Mouse (Mus musculus) intestine, postnatal 0 days (tissue): ENCODE data around the gene Sar1a. TPM values are rescaled to one million over a fixed set of nuclear protein-coding genes. Genes with fewer than 3 reads are reported as not detected.

Experiments used
- ATAC-seq: fragments of 200-750 bp; cut with Nextera tagmentation; 2 replicates; pipeline ENCODE4 v1.8.0; 2017; ENCODE audit warnings: mild to moderate bottlenecking, moderate TSS enrichment, moderate library complexity
- H3K27ac ChIP-seq: fragments of 300-500 bp; sonication (generic); 2 replicates; pipeline ENCODE4 v1.5.1; 2014; ENCODE audit warnings: mild to moderate bottlenecking, low read depth, low read length, moderate library complexity
- H3K27me3 ChIP-seq: fragments of 300-500 bp; sonication (generic); replicated peaks from 2 replicates; pipeline ENCODE4 v1.6.1; 2014; ENCODE audit warnings: low read length, mixed read lengths; ENCODE audit not compliant: control insufficient read depth, insufficient read depth
- H3K36me3 ChIP-seq: fragments of 300-500 bp; sonication (generic); 2 replicates; pipeline ENCODE4 v1.6.1; 2014; ENCODE audit warnings: mild to moderate bottlenecking, moderate library complexity; ENCODE audit not compliant: control insufficient read depth, insufficient read depth
- H3K4me1 ChIP-seq: fragments of 300-500 bp; sonication (generic); replicated peaks from 2 replicates; pipeline ENCODE4 v1.6.1; 2014; ENCODE audit warnings: antibody characterized with exemption, low read length, mixed read lengths; ENCODE audit not compliant: control insufficient read depth, insufficient read depth
- H3K4me2 ChIP-seq: fragments of 300-500 bp; sonication (generic); replicated peaks from 2 replicates; pipeline ENCODE4 v1.6.1; 2014; ENCODE audit warnings: low read depth, mild to moderate bottlenecking, moderate library complexity
- H3K4me3 ChIP-seq: fragments of 300-500 bp; sonication (generic); 2 replicates; pipeline ENCODE4 v1.5.1; 2014; ENCODE audit warnings: low read depth, low read length
- H3K9ac ChIP-seq: fragments of 300-500 bp; sonication (generic); 2 replicates; pipeline ENCODE4 v1.6.1; 2014; ENCODE audit warnings: mild to moderate bottlenecking, low read depth, low read length
- H3K9me3 ChIP-seq: fragments of 300-500 bp; sonication (generic); 2 replicates; pipeline ENCODE4 v1.6.1; 2016; ENCODE audit warnings: mixed run types; ENCODE audit not compliant: control insufficient read depth
- CTCF ChIP-seq: sonication (generic); IDR thresholded peaks from 2 replicates; pipeline ENCODE4 v1.5.1; 2016; ENCODE audit warnings: low read depth, mild to moderate bottlenecking, control low read depth, antibody characterized with exemption, moderate library complexity
- WGBS: fragments of 180-500 bp; shearing (Covaris S2); extraction: QIAGEN DNeasy Blood & Tissue Kit; methylation state at CpG from one replicate; pipeline ENCODE4 v1.1.7; 2014; 5-methylcytosine and 5-hydroxymethylcytosine counted together
- polyA plus RNA-seq: library from polyadenylated mRNA; unstranded; fragments of >200 nt; fragmentation: Nextera tagmentation; extraction: Ambion mirVana; gene quantifications from 2 replicates; pipeline ENCODE4 v1.2.1, GENCODE M21; 2015

Gene Sar1a
- polyA plus RNA-seq, 1 experiment from 2014 or later: 111 TPM

- peaks cover 31% of the 10 kb centered on the region for H3K36me3 ChIP-seq
- H3K27me3 ChIP-seq: no peaks in the 10 kb centered on the region
- H3K9me3 ChIP-seq: no peaks in the 10 kb centered on the region
- peak; percentile 56 for TF ChIP-seq CTCF
- peak within 1 kb of the TSS; percentile 99 for H3K4me2 ChIP-seq
- peak; percentile 93 for ATAC-seq
- peak within 1 kb of the TSS; percentile 78 for H3K9ac ChIP-seq
- peak within 1 kb of the TSS; percentile 76 for H3K27ac ChIP-seq
- under 1% methylated on average over 42 of the region's 42 CpGs for whole genome bisulfite sequencing
- H3K4me1 ChIP-seq: peaks cover 7% of the 10 kb centered on the region; the same call in 1 of the 2 replicates
- peak within 1 kb of the TSS; percentile 93 for H3K4me3 ChIP-seq
Measured at GRCm38 (mm10) chr10:61694870-61695670, 15.0 kb downstream of the Sar1a start, which contains the start of gene Tysnd1. TSS of gene Tysnd1 (plus strand) at chr10:61695514.

GRCm38 (mm10) chr10:61695703-61696559 lies 15.8 kb downstream of the Sar1a start:
- H3K4me2 ChIP-seq: peak overlapping the region; percentile 99
- H3K27me3 ChIP-seq: no peaks in the 10 kb centered on the region
- peak; percentile 44 for ATAC-seq
- H3K9ac ChIP-seq: peak overlapping the region; percentile 78
- 0 out of 2 replicates have a peak, but pooled peaks have one; percentile 19 for TF ChIP-seq CTCF
- no peaks in the 10 kb centered on the region for H3K9me3 ChIP-seq
- peak overlapping the region; percentile 93 for H3K4me3 ChIP-seq
- peak overlapping the region; percentile 76 for H3K27ac ChIP-seq
- H3K36me3 ChIP-seq: peaks cover 22% of the 10 kb centered on the region
- H3K4me1 ChIP-seq: peaks cover 7% of the 10 kb centered on the region; the same call in 1 of the 2 replicates
- WGBS: under 1% methylated on average over 104 of the region's 111 CpGs

GRCm38 (mm10) chr10:61696560-61696823 lies 16.4 kb downstream of the Sar1a start:
- Histone ChIP-seq H3K9ac (peak overlapping the region; percentile 78), H3K4me2 (peak overlapping the region; percentile 99), H3K9me3 (no peaks in the 10 kb centered on the region), H3K4me1 (peaks cover 7% of the 10 kb centered on the region; the same call in 1 of the 2 replicates), H3K27ac (peak overlapping the region; percentile 76), H3K27me3 (no peaks in the 10 kb centered on the region), H3K4me3 (peak overlapping the region; percentile 93), H3K36me3 (peaks cover 16% of the 10 kb centered on the region)
- 7% methylated on average over 19 of the region's 19 CpGs for WGBS
- 0 out of 2 replicates have a peak, but pooled peaks have one; percentile 4 for ATAC-seq
- TF ChIP-seq CTCF: no peak

GRCm38 (mm10) chr10:61697028-61697427 lies 16.9 kb downstream of the Sar1a start:
- ATAC-seq: peak; percentile 24
- Histone ChIP-seq H3K9me3 (no peaks in the 10 kb centered on the region), H3K4me2 (peak overlapping the region; percentile 99), H3K4me1 (peaks cover 7% of the 10 kb centered on the region; the same call in 1 of the 2 replicates), H3K27me3 (no peaks in the 10 kb centered on the region), H3K36me3 (peaks cover 15% of the 10 kb centered on the region; the same call in 1 of the 2 replicates), H3K9ac (peak overlapping the region; percentile 78; the same call in 1 of the 2 replicates), H3K27ac (peak overlapping the region; percentile 76; the same call in 1 of the 2 replicates), H3K4me3 (peak overlapping the region; percentile 93)
- no peak for TF ChIP-seq CTCF
- WGBS: 55% methylated on average over 2 of the region's 2 CpGs

GRCm38 (mm10) chr10:61704663-61705062 lies 24.6 kb downstream of the Sar1a start:
- H3K27ac ChIP-seq: no peak overlapping the region
- no peaks in the 10 kb centered on the region for H3K27me3 ChIP-seq
- no peaks in the 10 kb centered on the region for H3K9me3 ChIP-seq
- H3K9ac ChIP-seq: no peak overlapping the region
- H3K4me3 ChIP-seq: no peak overlapping the region
- H3K36me3 ChIP-seq: peaks cover 22% of the 10 kb centered on the region
- no peaks in the 10 kb centered on the region for H3K4me1 ChIP-seq
- H3K4me2 ChIP-seq: no peak overlapping the region
- 79% methylated on average over 4 of the region's 4 CpGs for WGBS
- TF ChIP-seq CTCF: no peak
- ATAC-seq: no peak
